Mouse (Mus musculus) neural tube, embryonic 15.5 days (tissue): ENCODE measurements at regions not wholly inside any gene's neighbourhood (a gene's known extent, or its start where the extent isn't known, plus 50 kb on each side); places are given as distances from the start of the nearest gene placed in this dataset.

ENCODE experiments used
- ATAC-seq: fragments of 200-750 bp; cut with Nextera tagmentation; 2 replicates; pipeline ENCODE4 v1.8.0; 2017; ENCODE audit warnings: mild to moderate bottlenecking, moderate TSS enrichment, moderate library complexity; ENCODE audit not compliant: low FRiP score
- H3K27ac ChIP-seq: fragments of 300-500 bp; sonication (generic); replicated peaks from 2 replicates; pipeline ENCODE4 v1.5.1; 2015; ENCODE audit warnings: mild to moderate bottlenecking, inconsistent platforms
- H3K27me3 ChIP-seq: fragments of 300-500 bp; sonication (generic); replicated peaks from 2 replicates; pipeline ENCODE4 v1.6.1; 2015; ENCODE audit warnings: inconsistent platforms
- H3K36me3 ChIP-seq: fragments of 300-500 bp; sonication (generic); 2 replicates; pipeline ENCODE4 v1.6.1; 2015; ENCODE audit warnings: inconsistent platforms
- H3K4me1 ChIP-seq: fragments of 300-500 bp; sonication (generic); 2 replicates; pipeline ENCODE4 v1.6.1; 2015; ENCODE audit warnings: inconsistent platforms
- H3K4me2 ChIP-seq: fragments of 300-500 bp; sonication (generic); 2 replicates; pipeline ENCODE4 v1.6.1; 2015; ENCODE audit warnings: inconsistent platforms, mild to moderate bottlenecking, moderate library complexity
- H3K4me3 ChIP-seq: fragments of 300-500 bp; sonication (generic); replicated peaks from 2 replicates; pipeline ENCODE4 v1.5.1; 2015; ENCODE audit warnings: mild to moderate bottlenecking, inconsistent platforms
- H3K9ac ChIP-seq: fragments of 300-500 bp; sonication (generic); replicated peaks from 2 replicates; pipeline ENCODE4 v1.6.1; 2015; ENCODE audit warnings: mild to moderate bottlenecking, inconsistent platforms
- H3K9me3 ChIP-seq: fragments of 300-500 bp; sonication (generic); replicated peaks from 2 replicates; pipeline ENCODE4 v1.6.1; 2016; ENCODE audit warnings: inconsistent platforms
- WGBS: fragments of 180-500 bp; shearing (Covaris S2); methylation state at CpG from one replicate; pipeline ENCODE4 v1.1.7; 2015; ENCODE audit warnings: mixed read lengths; 5-methylcytosine and 5-hydroxymethylcytosine counted together

DNA sequence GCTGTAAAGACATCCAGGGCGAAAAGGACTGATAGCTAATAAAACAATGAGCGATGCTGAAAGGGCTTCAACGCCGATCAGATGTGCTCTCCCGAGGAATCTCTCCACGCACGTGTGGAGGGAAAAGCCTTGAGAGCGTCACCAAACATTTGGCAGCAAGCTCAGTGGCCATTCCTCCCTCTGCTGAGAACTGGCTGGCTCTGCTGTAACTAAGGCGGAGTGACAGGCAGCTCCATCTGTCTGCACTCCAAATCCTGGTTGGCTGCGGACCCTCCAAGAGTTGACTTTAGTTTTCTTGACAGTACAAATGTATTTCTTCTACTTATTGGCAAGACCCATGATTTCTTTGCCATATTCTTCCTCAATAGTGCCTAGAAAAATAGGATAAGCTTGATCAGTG lies 68.5 kb upstream of the Cxcl12 start:
- Histone ChIP-seq H3K4me3 (no peak overlapping the region), H3K36me3 (no peaks in the 10 kb centered on the region), H3K27ac (no peak overlapping the region), H3K4me2 (no peak overlapping the region), H3K27me3 (no peaks in the 10 kb centered on the region), H3K9ac (no peak overlapping the region), H3K9me3 (no peaks in the 10 kb centered on the region), H3K4me1 (peaks cover 2% of the 10 kb centered on the region; the same call in 1 of the 2 replicates)
- no peak for ATAC-seq
- WGBS = 73% methylated on average over 10 of the region's 10 CpGs

- no peak for ATAC-seq
- Histone ChIP-seq H3K36me3 (no peaks in the 10 kb centered on the region), H3K4me2 (no peak overlapping the region), H3K4me1 (peaks cover 7% of the 10 kb centered on the region; the same call in 1 of the 2 replicates), H3K4me3 (no peak overlapping the region), H3K27me3 (no peaks in the 10 kb centered on the region), H3K27ac (no peak overlapping the region), H3K9me3 (no peaks in the 10 kb centered on the region), H3K9ac (no peak overlapping the region)
- 82% methylated on average over 4 of the region's 4 CpGs for WGBS
Measured at GRCm38 (mm10) chr6:117102693-117103092, 65.6 kb upstream of the Cxcl12 start.

GRCm38 (mm10) chr6:117104047-117104446 lies 64.3 kb upstream of the Cxcl12 start:
- Histone ChIP-seq H3K36me3 (no peaks in the 10 kb centered on the region), H3K27ac (no peak overlapping the region), H3K9ac (no peak overlapping the region), H3K4me1 (peaks cover 7% of the 10 kb centered on the region; the same call in 1 of the 2 replicates), H3K9me3 (no peaks in the 10 kb centered on the region), H3K4me2 (no peak overlapping the region), H3K27me3 (no peaks in the 10 kb centered on the region), H3K4me3 (no peak overlapping the region)
- ATAC-seq = no peak
- 75% methylated on average over 6 of the region's 6 CpGs for WGBS

- Histone ChIP-seq H3K4me3 (no peak overlapping the region), H3K36me3 (no peaks in the 10 kb centered on the region), H3K4me2 (no peak overlapping the region), H3K27ac (no peak overlapping the region), H3K9me3 (no peaks in the 10 kb centered on the region), H3K9ac (no peak overlapping the region), H3K27me3 (no peaks in the 10 kb centered on the region), H3K4me1 (peaks cover 7% of the 10 kb centered on the region; the same call in 1 of the 2 replicates)
- ATAC-seq = no peak
- WGBS = 75% methylated on average over 2 of the region's 2 CpGs
Measured at GRCm38 (mm10) chr6:117104463-117104862, 63.9 kb upstream of the Cxcl12 start.

- peaks cover 7% of the 10 kb centered on the region; the same call in 1 of the 2 replicates for H3K4me1 ChIP-seq
- H3K9me3 ChIP-seq = no peaks in the 10 kb centered on the region
- 41% methylated on average over 6 of the region's 6 CpGs for WGBS
- H3K9ac ChIP-seq = no peak overlapping the region
- no peak overlapping the region for H3K4me3 ChIP-seq
- no peaks in the 10 kb centered on the region for H3K27me3 ChIP-seq
- no peak overlapping the region for H3K27ac ChIP-seq
- no peak overlapping the region for H3K4me2 ChIP-seq
- no peaks in the 10 kb centered on the region for H3K36me3 ChIP-seq
- ATAC-seq = no peak
Measured at GRCm38 (mm10) chr6:117105182-117105589, 63.1 kb upstream of the Cxcl12 start.

- H3K9ac ChIP-seq = no peak overlapping the region
- no peaks in the 10 kb centered on the region for H3K9me3 ChIP-seq
- 73% methylated on average over 3 of the region's 3 CpGs for WGBS
- H3K27ac ChIP-seq = no peak overlapping the region
- H3K4me2 ChIP-seq = no peak overlapping the region
- no peaks in the 10 kb centered on the region for H3K27me3 ChIP-seq
- no peak for ATAC-seq
- peaks cover 3% of the 10 kb centered on the region; the same call in 1 of the 2 replicates for H3K4me1 ChIP-seq
- no peaks in the 10 kb centered on the region for H3K36me3 ChIP-seq
- no peak overlapping the region for H3K4me3 ChIP-seq
Measured at GRCm38 (mm10) chr6:117110291-117110690, 58.0 kb upstream of the Cxcl12 start.

DNA sequence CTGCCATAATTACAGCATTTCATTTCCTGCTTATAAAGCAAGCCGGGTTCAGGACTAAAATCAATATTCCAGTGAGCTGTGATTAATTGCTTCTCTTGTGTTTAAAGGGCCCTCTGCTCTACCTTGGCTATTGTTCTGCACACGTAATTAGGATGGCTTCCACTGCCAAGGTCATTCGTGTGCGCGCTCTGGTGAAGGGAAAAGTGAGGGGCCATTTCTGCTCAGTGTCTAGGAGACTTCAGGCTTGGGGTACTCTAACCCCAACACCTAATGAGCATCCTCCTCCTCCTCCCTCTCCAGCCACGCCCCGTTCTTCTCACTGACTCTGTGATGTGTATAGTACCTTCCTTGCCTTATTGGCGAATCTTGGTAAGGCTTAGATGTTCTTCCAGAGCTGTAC lies 53.5 kb upstream of the Cxcl12 start:
- 62% methylated on average over 8 of the region's 8 CpGs for WGBS
- Histone ChIP-seq H3K27ac (no peak overlapping the region), H3K4me2 (no peak overlapping the region), H3K4me1 (no peaks in the 10 kb centered on the region), H3K9me3 (no peaks in the 10 kb centered on the region), H3K36me3 (no peaks in the 10 kb centered on the region), H3K9ac (no peak overlapping the region), H3K27me3 (no peaks in the 10 kb centered on the region), H3K4me3 (no peak overlapping the region)
- ATAC-seq = peak; percentile 73

DNA sequence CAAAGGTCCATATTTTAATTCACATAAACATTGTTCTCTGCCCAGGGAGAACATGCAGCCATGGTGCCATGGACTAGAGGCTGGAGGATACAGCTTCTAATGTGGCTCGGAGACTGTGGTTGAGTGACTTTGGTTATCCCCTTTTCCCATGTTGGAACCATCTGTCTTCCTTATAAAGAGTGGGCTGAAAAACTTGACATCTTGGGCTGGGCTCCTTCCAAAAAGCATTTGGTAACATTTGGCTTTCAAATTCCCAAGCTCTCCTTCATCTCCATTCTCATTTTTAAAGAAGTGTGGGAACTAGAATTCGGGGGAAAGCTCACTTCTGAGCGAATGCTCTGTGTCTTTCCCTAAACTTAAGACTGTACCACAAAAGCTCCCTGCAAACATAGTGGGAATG lies 50.3 kb upstream of the Cxcl12 start:
- Histone ChIP-seq H3K4me2 (no peak overlapping the region), H3K9ac (no peak overlapping the region), H3K27ac (no peak overlapping the region), H3K27me3 (no peaks in the 10 kb centered on the region), H3K36me3 (no peaks in the 10 kb centered on the region), H3K4me1 (no peaks in the 10 kb centered on the region), H3K4me3 (no peak overlapping the region), H3K9me3 (no peaks in the 10 kb centered on the region)
- 92% methylated on average over 3 of the region's 3 CpGs for WGBS
- ATAC-seq = no peak
